Comparison of ENCODE assay signal across 22 mouse cellular contexts in genomic region chr13:70153062-70153461, GRCm38 (mm10).
DNase-seq lines count a peak whose midpoint lies in the region; ATAC-seq lines count a peak whose summit lies in the region.
"Had no signal": no experiment of that assay in that cellular context is flagged by ENCODE, and none has a peak within 500 bp of the region (broad histone marks: within the 10 kb centered on the region; RNA-seq: fewer than 3 reads in every experiment).

No protein-coding gene starts in this region.

- DNase-seq in heart, adult 11 months: peak; percentile 46
- DNase-seq in heart, postnatal 36 days: no peak
- DNase-seq in midbrain, embryonic 10.5 days (ENCODE audit: low spot score): no peak
- DNase-seq in midbrain, embryonic 14.5 days: peak; percentile 68
- no peak for DNase-seq in cerebellum, adult 18-20 months
- no peak for DNase-seq in right cerebral cortex, adult 18-20 months
- no peak for DNase-seq in layer of hippocampus, adult 8-10 months (ENCODE audit: low spot score in 2 of 2)
- DNase-seq: adrenal gland, adult 2 months; adrenal gland, postnatal 14 days; cerebellum, adult 11-12 months; cerebellum, adult 9-10 months; forebrain, postnatal 0 days; gastrocnemius, postnatal 25 days; heart, adult 2 months; heart, postnatal 14 days had no signal

- no peaks in the 10 kb centered on the region for H3K36me3 ChIP-seq in midbrain, embryonic 12.5 days
- no peaks in the 10 kb centered on the region for H3K36me3 ChIP-seq in midbrain, embryonic 10.5 days
- H3K36me3 ChIP-seq in midbrain, embryonic 14.5 days (ENCODE audit: control insufficient read depth, insufficient read depth, low read length): no peaks in the 10 kb centered on the region
- H3K36me3 ChIP-seq: forebrain, embryonic 10.5 days; heart, embryonic 10.5 days; heart, embryonic 13.5 days; hindbrain, embryonic 12.5 days; hindbrain, embryonic 15.5 days had no signal

- no peak overlapping the region for H3K9ac ChIP-seq in midbrain, embryonic 12.5 days (replicated peaks)
- no peak overlapping the region for H3K9ac ChIP-seq in midbrain, embryonic 14.5 days (replicated peaks; ENCODE audit: low read length)
- H3K9ac ChIP-seq: forebrain, embryonic 13.5 days; forebrain, postnatal 0 days; heart, embryonic 13.5 days; hindbrain, embryonic 12.5 days; hindbrain, embryonic 15.5 days had no signal

- peaks cover 12% of the 10 kb centered on the region for H3K4me1 ChIP-seq in midbrain, embryonic 12.5 days
- H3K4me1 ChIP-seq in midbrain, embryonic 10.5 days: peaks cover 15% of the 10 kb centered on the region
- H3K4me1 ChIP-seq in midbrain, embryonic 14.5 days (ENCODE audit: control insufficient read depth, insufficient read depth, low read length): peaks cover 14% of the 10 kb centered on the region
- H3K4me1 ChIP-seq: heart, embryonic 10.5 days had no signal

- H3K9me3 ChIP-seq in midbrain, embryonic 12.5 days: no peaks in the 10 kb centered on the region
- no peaks in the 10 kb centered on the region for H3K9me3 ChIP-seq in midbrain, embryonic 10.5 days (replicated peaks)
- no peaks in the 10 kb centered on the region for H3K9me3 ChIP-seq in midbrain, embryonic 14.5 days (ENCODE audit: control insufficient read depth, low read length)
- H3K9me3 ChIP-seq: forebrain, embryonic 10.5 days; forebrain, embryonic 13.5 days; heart, embryonic 10.5 days; heart, embryonic 13.5 days; hindbrain, embryonic 12.5 days; hindbrain, embryonic 15.5 days had no signal

- WGBS in midbrain, embryonic 12.5 days: 70% methylated on average over 8 of the region's 8 CpGs
- WGBS in midbrain, embryonic 10.5 days: 83% methylated on average over 8 of the region's 8 CpGs
- WGBS in midbrain, embryonic 14.5 days: 46% methylated on average over 8 of the region's 8 CpGs

- H3K4me3 ChIP-seq in midbrain, embryonic 12.5 days: no peak overlapping the region
- H3K4me3 ChIP-seq in midbrain, embryonic 10.5 days: no peak overlapping the region
- H3K4me3 ChIP-seq in midbrain, embryonic 14.5 days (replicated peaks; ENCODE audit: low read depth, low read length): no peak overlapping the region
- H3K4me3 ChIP-seq: forebrain, embryonic 10.5 days; forebrain, embryonic 13.5 days; heart, adult 2 months; heart, embryonic 10.5 days; heart, embryonic 13.5 days; hindbrain, embryonic 12.5 days; hindbrain, embryonic 15.5 days had no signal

- ATAC-seq in midbrain, embryonic 12.5 days (ENCODE audit: low FRiP score, low read depth): 0 out of 2 replicates have a peak, but pooled peaks have one; percentile 16
- 0 out of 2 replicates have a peak, but pooled peaks have one; percentile 27 for ATAC-seq in midbrain, embryonic 14.5 days (ENCODE audit: low FRiP score, low TSS enrichment)
- ATAC-seq: forebrain, embryonic 13.5 days; forebrain, postnatal 0 days had no signal

- intact Hi-C loops in heart, postnatal 36 days (cut with DNase I): no loop called here

- H3K4me2 ChIP-seq in midbrain, embryonic 12.5 days (replicated peaks): no peak overlapping the region
- H3K4me2 ChIP-seq in midbrain, embryonic 14.5 days (ENCODE audit: low read length): no peak overlapping the region
- H3K4me2 ChIP-seq: forebrain, embryonic 13.5 days; heart, embryonic 13.5 days; hindbrain, embryonic 12.5 days; hindbrain, embryonic 15.5 days had no signal

- H3K27ac ChIP-seq in midbrain, embryonic 12.5 days (replicated peaks): no peak overlapping the region
- H3K27ac ChIP-seq in midbrain, embryonic 10.5 days (replicated peaks): no peak overlapping the region
- no peak overlapping the region for H3K27ac ChIP-seq in midbrain, embryonic 14.5 days (replicated peaks; ENCODE audit: low read depth, low read length)
- H3K27ac ChIP-seq: forebrain, embryonic 10.5 days; forebrain, embryonic 13.5 days; heart, adult 2 months; heart, embryonic 10.5 days; heart, embryonic 13.5 days; hindbrain, embryonic 12.5 days; hindbrain, embryonic 15.5 days had no signal

- H3K27me3 ChIP-seq in midbrain, embryonic 12.5 days: peaks cover 36% of the 10 kb centered on the region
- H3K27me3 ChIP-seq in midbrain, embryonic 10.5 days (ENCODE audit: low read depth, poor library complexity, severe bottlenecking): peaks cover 9% of the 10 kb centered on the region; the same call in 1 of the 2 replicates
- no peaks in the 10 kb centered on the region for H3K27me3 ChIP-seq in midbrain, embryonic 14.5 days (ENCODE audit: control insufficient read depth, insufficient read depth, low read length)
- H3K27me3 ChIP-seq: hindbrain, embryonic 12.5 days; hindbrain, embryonic 15.5 days had no signal

Comparison
In these comparisons a context has a peak if more than half of its experiments do, and no peak if none do; other contexts are left out.
1. DNase-seq: peak in heart, adult 11 months (single experiment) and midbrain, embryonic 14.5 days (single experiment); none in heart, postnatal 36 days (0 of 2), midbrain, embryonic 10.5 days (single experiment), cerebellum, adult 18-20 months (0 of 2), right cerebral cortex, adult 18-20 months (single experiment) and layer of hippocampus, adult 8-10 months (0 of 2).